Mouse (Mus musculus): ENCODE data around the gene Gm6370.
"Not testable (repeated sequence)": the region's sequence is repeated elsewhere in the genome, so short reads cannot be mapped to it uniquely, and the experiment has no call there.

Gm6370 gene

DNA sequence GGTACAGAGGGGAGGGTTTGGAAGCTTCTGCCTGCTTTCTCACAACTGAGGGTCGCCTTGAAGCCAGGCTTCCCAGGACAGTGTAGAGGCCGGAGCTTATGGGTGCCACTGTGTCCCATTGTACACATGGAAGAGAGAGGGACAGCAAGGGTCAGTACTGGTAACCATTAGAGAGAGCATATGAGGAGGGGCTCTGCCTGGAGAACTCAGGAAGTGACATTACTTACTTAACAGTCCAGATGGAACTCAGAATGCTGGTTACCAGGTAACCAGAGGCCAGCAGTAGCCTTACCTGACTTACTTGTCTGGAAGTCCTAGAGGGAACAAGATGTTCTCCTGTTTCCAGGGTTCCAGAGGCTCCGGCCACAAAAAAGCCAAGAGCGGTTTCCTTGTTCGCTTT is at the start of gene Gm6370:
Gene Gm6370, plus strand, starts transcription at position 301 of the 400 bp plus-strand sequence.
- in situ Hi-C loops (cut with MboI, MseI), result not testable (repeated sequence)

DNA sequence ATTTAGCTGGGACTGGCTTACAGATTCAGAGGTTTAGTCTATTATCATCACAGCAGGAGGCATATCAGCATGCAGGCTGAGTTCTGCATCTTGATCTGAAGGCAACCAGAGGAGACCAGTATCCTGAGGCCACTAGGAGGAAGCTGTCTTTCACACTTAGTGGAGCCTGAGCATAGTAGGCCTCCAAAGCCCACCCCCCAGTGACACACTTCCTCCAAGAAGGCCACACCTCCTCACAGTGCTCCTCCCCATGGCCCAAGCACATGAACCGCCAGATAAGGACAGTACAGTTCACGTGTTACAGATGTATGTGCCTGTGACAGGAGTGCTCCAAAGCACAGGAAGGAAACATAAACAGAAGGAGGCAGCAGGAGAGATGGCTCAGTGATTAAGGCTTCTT is 48.4 kb upstream of the Gm6370 start:
- in situ Hi-C loops (cut with MboI, MseI), result no loop called here

DNA sequence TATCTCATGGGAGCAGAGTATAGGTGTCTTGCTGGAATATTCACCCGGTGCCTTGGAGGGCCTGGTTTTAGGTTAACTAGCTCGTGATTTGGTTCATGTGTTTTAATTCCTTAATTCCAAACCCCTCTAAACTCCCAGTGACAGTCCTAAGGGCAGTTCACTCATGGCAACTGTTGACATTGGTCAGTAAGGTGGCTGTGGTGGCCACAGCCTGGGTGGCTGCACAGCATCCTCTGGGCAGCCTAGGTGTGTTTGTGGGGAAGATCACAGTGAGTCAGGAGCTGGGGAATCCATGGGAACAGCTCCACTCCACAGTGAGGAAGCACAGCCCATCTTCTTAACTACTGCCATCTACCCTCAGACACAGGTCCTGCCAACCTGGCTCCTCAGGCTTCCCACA is 44.5 kb upstream of the Gm6370 start:
- in situ Hi-C loops (cut with MboI, MseI), result no loop called here

DNA sequence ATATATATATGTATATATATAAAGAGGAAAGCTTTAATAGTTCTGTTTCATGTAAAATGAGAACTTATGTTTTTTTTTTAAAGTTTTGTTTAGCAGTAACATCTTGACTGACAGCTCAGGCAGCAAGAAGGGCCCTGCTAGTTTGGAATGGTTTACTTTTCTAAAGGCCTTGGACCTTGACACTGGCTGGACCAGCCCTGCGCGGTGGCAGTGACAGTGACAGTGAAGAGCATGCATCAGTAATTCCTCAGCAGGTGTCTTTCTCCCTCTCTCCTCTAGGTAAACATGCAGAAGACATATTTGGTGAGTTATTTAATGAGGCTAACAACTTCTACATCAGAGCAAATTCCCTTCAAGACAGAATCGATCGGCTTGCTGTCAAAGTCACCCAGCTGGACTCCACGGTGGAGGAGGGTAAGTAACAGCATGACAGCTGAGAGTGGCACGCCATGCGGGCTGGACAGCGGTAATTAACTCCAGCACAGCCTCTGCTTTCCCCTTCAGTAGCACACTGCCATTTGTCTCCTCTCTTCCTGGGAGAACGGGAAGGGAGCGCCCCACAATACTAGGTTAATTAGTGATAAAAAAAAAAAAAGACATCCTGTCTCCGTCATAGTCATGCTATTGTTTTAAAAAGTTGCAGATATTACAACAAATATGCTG is 39.4 kb upstream of the Gm6370 start:
- in situ Hi-C loops (cut with MboI, MseI), result no loop called here

DNA sequence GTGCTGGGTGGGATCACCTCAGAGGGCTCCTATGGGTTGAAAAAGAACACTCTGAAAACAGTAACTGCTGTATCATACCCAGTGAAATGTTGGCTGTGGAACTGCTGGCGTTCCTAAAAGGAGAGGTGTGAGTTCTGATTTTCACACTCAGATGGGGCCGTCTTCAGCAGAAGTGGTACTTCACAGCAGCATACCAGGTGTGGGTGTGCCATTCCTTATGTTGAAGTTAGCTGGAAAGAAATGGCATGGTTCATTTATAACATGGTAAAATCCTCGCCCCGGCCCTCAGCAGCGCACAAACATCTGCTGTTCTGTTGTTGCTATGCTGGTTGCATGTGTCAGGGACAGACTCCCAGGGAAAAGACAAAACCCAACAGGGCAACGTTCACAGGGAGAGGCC is 37.6 kb upstream of the Gm6370 start:
- in situ Hi-C loops (cut with MboI, MseI), result no loop called here

DNA sequence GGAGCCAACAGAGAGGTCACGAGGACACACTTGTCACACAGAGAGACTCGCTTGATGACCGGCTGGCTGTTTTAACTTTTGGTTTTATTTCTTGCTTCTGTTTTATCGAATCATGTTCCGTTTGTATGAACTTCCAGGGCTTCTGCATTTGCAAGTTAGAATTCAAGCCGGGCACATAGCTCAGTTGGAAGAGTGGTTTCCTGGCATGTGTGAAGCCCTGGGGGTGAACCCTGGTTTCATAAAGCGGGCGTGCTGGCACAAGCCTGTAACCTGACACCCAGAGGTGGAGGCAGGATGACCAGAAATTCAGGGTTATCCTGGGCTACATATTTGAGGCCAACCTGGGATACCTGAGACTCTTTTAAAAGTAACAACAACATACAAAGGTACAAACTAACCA is 29.6 kb upstream of the Gm6370 start:
- in situ Hi-C loops (cut with MboI, MseI), result no loop called here

DNA sequence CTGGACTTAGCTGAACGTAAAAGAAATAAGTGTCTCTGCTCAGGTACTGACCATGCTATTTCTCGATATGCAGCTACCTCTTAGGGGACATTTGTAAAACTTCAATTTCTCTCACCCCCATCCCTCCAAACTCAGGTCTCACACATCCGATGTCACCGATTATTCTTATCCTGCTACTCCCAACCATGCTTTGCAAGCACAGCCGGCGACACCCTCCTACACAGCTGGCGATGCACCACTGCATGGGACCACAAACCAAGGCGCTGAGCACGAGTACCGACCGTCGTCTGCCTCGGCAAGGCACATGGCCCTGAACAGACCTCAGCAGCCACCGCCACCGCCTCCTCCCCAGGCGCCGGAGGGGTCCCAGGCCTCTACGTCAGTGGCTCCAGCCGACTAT is 24.5 kb upstream of the Gm6370 start:
- in situ Hi-C loops (cut with MboI, MseI), result no loop called here

DNA sequence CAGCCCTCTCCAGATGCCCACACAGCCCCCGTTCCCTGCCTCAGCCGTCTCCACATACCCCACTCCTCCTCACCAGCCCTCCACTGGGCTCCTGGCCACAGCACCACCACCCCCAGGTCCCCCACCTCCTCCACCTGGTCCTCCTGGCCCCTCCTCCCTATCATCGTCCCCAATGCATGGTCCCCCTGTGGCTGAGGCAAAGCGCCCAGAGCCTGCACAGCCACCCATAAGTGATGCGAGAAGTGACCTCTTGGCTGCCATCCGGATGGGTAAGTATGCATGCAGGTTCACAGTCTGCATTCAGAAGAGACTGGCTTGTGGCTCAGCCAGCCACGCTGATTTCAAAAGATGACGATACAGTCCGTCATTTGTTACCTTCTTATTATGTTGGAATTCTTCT is 22.9 kb upstream of the Gm6370 start:
- in situ Hi-C loops (cut with MboI, MseI), result no loop called here

DNA sequence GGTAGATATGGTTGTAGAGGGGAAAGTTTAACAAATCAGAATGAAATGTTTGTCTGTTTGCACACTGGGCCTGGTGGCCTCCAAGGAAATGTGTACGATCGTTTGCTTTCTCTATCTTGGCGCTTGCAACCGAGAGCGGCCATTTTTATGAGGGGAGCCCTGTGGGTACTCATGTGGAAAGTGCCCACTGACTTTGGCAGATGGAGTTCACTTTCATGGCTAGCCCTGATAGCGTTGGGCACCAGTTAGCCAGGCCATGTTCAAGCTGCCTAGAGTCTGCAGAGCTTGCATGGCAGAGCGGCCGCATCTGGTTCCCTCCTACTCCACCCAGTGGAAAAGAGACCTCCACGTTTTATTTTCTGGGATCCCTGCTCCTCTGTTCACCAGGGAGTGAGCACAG is 20.3 kb upstream of the Gm6370 start:
- in situ Hi-C loops (cut with MboI, MseI), result no loop called here

DNA sequence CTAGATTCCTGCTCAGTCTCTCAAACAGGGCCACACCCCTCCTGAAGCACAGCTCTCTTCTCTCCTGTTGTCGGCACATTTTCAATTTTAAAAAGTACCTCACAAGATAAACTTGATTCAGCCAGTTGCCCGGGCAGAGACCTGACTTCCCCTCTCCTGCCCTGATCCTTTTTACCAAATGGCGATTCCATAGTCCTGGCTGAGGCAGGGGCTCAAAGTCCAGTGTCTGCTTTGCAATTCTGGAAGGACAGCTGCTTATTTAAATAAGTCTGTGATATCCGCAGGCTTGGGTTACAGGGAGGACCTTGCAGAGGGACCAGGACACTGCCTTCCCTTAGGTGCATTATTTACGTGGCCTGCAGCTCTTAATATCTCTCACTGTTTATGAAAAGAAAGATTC is 19.9 kb upstream of the Gm6370 start:
- in situ Hi-C loops (cut with MboI, MseI), result no loop called here

DNA sequence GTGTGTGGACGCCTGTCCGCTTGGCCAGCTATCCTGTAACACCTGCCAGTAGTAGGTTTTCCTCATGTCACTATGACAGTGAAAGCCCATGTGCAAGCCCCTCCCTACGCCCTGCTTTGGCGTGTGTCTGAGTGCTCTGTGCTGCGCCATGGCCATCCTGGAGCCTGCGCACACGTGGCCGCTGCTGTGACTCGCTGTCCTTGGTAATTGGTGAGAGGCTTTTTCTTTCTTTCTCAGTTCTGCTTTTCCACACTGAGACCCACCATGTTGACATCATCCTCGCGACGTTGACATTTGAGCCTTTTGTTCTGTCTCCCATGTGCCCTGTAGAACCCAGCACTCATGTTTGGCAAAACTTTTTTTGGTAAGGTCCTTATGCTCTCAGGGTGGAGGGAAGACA is 19.3 kb upstream of the Gm6370 start:
- in situ Hi-C loops (cut with MboI, MseI), result no loop called here

DNA sequence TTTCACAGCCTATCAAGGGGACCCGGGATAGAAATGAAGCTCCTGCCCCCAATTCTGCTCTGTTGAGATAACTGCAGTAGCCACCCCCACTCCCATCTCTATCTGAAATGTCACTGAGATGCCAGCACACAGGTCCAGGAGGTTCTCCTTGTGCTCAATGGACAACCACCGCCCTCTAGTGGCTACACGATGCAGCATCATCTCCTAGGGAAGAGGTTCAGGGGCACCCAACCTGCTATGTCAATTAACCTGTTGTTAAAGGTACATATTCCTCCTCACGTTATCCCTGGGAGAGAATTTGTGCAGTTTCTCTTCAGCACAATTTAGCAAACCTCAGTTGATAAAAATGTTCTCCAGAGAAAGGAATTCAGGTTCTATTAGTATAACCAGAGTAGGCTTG is 11.6 kb upstream of the Gm6370 start:
- in situ Hi-C loops (cut with MboI, MseI), result not testable (repeated sequence)

DNA sequence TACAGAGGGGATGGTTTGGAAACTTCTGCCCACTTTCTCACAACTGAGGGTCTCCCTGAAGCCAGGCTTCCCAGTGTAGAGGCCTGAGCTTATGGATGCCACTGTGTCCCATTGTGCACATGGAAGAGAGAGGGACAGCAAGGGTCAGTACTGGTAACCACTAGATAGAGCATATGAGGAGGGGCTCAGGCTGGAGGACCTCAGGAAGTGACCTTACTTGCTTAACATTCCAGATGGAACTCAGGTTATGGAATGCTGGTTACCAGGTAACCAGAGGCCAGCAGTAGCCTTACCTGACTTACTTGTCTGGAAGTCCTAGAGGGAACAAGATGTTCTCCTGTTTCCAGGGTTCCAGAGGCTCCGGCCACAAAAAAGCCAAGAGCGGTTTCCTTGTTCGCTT is 9.5 kb upstream of the Gm6370 start, which contains the start of gene Gm6408:
Gene Gm6408, plus strand, starts transcription at position 301 of the 400 bp plus-strand sequence.
- in situ Hi-C loops (cut with MboI, MseI), result loop anchor here (5.0 to 10.0 kb wide), 3 partner anchors 157 to 324 kb away; partner anchors contain the start of gene 1700001J03Rik

DNA sequence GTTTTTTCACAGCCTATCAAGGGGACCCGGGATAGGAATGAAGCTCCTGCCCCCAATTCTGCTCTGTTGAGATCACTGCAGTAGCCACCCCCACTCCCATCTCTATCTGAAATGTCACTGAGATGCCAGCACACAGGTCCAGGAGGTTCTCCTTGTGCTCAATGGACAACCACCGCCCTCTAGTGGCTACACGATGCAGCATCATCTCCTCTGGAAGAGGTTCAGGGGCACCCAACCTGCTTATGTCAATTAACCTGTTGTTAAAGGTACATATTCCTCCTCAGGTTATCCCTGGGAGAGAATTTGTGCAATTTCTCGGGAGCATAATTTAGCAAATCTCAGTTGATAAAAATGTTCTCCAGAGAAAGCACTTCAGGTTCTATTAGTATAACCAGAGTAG is 2.2 kb upstream of the Gm6370 start:
- in situ Hi-C loops (cut with MboI, MseI), result loop anchor here (10.0 kb wide), 2 partner anchors 164 to 304 kb away; partner anchors contain the start of gene 1700001J03Rik

DNA sequence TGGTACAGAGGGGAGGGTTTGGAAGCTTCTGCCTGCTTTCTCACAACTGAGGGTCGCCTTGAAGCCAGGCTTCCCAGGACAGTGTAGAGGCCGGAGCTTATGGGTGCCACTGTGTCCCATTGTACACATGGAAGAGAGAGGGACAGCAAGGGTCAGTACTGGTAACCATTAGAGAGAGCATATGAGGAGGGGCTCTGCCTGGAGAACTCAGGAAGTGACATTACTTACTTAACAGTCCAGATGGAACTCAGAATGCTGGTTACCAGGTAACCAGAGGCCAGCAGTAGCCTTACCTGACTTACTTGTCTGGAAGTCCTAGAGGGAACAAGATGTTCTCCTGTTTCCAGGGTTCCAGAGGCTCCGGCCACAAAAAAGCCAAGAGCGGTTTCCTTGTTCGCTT is 10.9 kb downstream of the Gm6370 start, which contains the start of gene 4930449I24Rik:
Gene 4930449I24Rik, plus strand, starts transcription at position 301 of the 400 bp plus-strand sequence.
- in situ Hi-C loops (cut with MboI, MseI), result not testable (repeated sequence)

DNA sequence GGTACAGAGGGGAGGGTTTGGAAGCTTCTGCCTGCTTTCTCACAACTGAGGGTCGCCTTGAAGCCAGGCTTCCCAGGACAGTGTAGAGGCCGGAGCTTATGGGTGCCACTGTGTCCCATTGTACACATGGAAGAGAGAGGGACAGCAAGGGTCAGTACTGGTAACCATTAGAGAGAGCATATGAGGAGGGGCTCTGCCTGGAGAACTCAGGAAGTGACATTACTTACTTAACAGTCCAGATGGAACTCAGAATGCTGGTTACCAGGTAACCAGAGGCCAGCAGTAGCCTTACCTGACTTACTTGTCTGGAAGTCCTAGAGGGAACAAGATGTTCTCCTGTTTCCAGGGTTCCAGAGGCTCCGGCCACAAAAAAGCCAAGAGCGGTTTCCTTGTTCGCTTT is 22.7 kb downstream of the Gm6370 start, which contains the start of gene Gm3402:
Gene Gm3402, plus strand, starts transcription at position 301 of the 400 bp plus-strand sequence.
- in situ Hi-C loops (cut with MboI, MseI), result not testable (repeated sequence)

DNA sequence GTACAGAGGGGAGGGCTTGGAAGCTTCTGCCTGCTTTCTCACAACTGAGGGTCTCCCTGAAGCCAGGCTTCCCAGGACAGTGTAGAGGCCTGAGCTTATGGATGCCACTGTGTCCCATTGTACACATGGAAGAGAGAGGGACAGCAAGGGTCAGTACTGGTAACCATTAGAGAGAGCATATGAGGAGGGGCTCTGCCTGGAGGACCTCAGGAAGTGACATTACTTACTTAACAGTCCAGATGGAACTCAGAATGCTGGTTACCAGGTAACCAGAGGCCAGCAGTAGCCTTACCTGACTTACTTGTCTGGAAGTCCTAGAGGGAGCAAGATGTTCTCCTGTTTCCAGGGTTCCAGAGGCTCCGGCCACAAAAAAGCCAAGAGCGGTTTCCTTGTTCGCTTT is 34.3 kb downstream of the Gm6370 start, which contains the start of gene Gm3404:
Gene Gm3404, plus strand, starts transcription at position 301 of the 400 bp plus-strand sequence.
- in situ Hi-C loops (cut with MboI, MseI), result not testable (repeated sequence)

DNA sequence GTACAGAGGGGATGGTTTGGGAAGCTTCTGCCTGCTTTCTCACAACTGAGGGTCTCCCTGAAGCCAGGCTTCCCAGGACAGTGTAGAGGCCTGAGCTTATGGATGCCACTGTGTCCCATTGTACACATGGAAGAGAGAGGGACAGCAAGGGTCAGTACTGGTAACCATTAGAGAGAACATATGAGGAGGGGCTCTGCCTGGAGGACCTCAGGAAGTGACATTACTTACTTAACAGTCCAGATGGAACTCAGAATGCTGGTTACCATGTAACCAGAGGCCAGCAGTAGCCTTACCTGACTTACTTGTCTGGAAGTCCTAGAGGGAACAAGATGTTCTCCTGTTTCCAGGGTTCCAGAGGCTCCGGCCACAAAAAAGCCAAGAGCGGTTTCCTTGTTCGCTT is 46.2 kb downstream of the Gm6370 start, which contains the start of gene Gm3409:
Gene Gm3409, plus strand, starts transcription at position 301 of the 400 bp plus-strand sequence.
- in situ Hi-C loops (cut with MboI, MseI), result not testable (repeated sequence)
